ENCODE assay signal across 8 mouse cellular contexts in the genomic region with DNA sequence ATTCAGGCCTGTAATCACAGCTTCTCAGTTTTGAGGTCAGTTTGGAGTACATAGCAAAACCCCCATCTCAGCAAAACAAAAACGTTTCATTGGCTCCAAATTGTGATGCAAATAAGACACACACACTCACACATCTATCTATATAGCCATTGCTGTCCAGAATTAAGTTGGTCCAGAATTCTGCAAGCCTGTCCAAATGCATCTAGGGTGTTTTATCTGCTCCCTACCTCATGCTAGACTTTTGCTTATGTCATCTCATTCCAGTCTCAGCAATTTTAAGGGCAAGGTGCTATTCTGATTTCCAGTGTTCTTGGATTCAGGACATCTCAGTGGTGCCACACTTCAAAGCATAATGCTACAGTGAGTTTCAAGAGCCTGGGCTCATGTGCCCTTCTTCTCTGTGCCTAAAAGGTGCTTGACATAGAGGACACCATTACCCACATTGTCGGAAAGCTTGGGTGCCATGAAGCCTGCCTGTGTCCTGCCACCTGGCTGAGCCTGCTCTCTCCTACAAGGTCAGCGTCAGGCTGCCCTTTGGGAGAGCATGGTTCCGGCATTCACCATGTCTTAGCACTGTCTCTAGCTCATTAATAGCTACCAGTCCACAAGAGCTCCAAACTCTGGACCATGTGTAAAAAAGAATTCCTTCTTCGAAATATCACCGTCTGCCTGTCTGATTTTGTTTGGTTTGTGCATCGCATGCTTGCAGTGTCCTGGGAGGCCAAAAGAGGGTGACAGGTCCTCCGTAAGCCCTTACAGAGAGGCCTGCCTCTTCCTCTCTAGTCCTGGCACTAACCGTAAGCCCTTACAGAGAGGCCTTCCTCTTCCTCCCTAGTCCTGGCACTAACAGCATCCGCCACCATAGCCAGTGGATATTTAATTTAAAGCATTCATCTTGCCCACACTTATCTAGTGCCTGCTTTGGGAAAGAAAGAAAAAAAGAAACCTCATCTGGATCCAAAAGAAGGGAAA. TPM values are rescaled to one million over a fixed set of nuclear protein-coding genes. Genes with fewer than 3 reads are reported as not detected.
DNase-seq lines count a peak whose midpoint lies in the region; ATAC-seq and TF ChIP-seq lines count a peak whose summit lies in the region.

No protein-coding gene starts in this region.

- peak; percentile 42 to 45 for DNase-seq in spleen, postnatal 36 days (ENCODE audit: low spot score in 2 of 2)
- no peak for DNase-seq in spleen, adult 18-20 months
- DNase-seq in forebrain, postnatal 0 days: no peak
- DNase-seq in layer of hippocampus, adult 9-10 months (ENCODE audit: low spot score): no peak
- DNase-seq in cerebellum, adult 9-10 months: no peak

- H3K36me3 ChIP-seq in forebrain, postnatal 0 days (ENCODE audit: insufficient read depth): peaks cover 3% of the 10 kb centered on the region
- H3K36me3 ChIP-seq in liver, embryonic 12.5 days: peaks cover 29% of the 10 kb centered on the region
- 0 out of 2 replicates have a peak, but pooled peaks cover 7% of the 10 kb centered on the region for H3K36me3 ChIP-seq in stomach, embryonic 15.5 days

- WGBS in forebrain, postnatal 0 days: 76% methylated on average over 10 of the region's 10 CpGs
- WGBS in liver, embryonic 12.5 days (ENCODE audit: insufficient replicate concordance): 73% methylated on average over 10 of the region's 10 CpGs
- 74% methylated on average over 10 of the region's 10 CpGs for WGBS in stomach, embryonic 15.5 days

- peak overlapping the region; percentile 87; the same call in 1 of the 2 replicates for H3K4me2 ChIP-seq in forebrain, postnatal 0 days (ENCODE audit: low read depth)
- peak overlapping the region; percentile 79 for H3K4me2 ChIP-seq in liver, embryonic 12.5 days
- H3K4me2 ChIP-seq in stomach, embryonic 15.5 days: peak overlapping the region; percentile 75; the same call in 1 of the 2 replicates

- H3K27me3 ChIP-seq in forebrain, postnatal 0 days (ENCODE audit: insufficient read depth, low read length): no peaks in the 10 kb centered on the region
- H3K27me3 ChIP-seq in liver, embryonic 12.5 days (replicated peaks): no peaks in the 10 kb centered on the region
- H3K27me3 ChIP-seq in stomach, embryonic 15.5 days (replicated peaks): no peaks in the 10 kb centered on the region

- no peak overlapping the region for H3K9ac ChIP-seq in forebrain, postnatal 0 days
- peak overlapping the region; percentile 85 for H3K9ac ChIP-seq in liver, embryonic 12.5 days
- peak overlapping the region; percentile 46 for H3K9ac ChIP-seq in stomach, embryonic 15.5 days

- TF ChIP-seq CTCF in forebrain, postnatal 0 days (IDR thresholded peaks at IDR 0.05; ENCODE audit: low read depth): no peak

- peaks cover 23% of the 10 kb centered on the region for H3K4me1 ChIP-seq in forebrain, postnatal 0 days (ENCODE audit: insufficient read depth)
- peaks cover 56% of the 10 kb centered on the region for H3K4me1 ChIP-seq in liver, embryonic 12.5 days
- H3K4me1 ChIP-seq in stomach, embryonic 15.5 days: peaks cover 36% of the 10 kb centered on the region

- no peak for ATAC-seq in forebrain, postnatal 0 days
- no peak for ATAC-seq in liver, embryonic 12.5 days
- no peak for ATAC-seq in stomach, embryonic 15.5 days (ENCODE audit: insufficient read depth, low FRiP score, low read depth)
- no peak for ATAC-seq in cerebellum, adult (ENCODE audit: insufficient number of reproducible peaks, low FRiP score, low TSS enrichment)

- H3K9me3 ChIP-seq in forebrain, postnatal 0 days (ENCODE audit: low read length): no peaks in the 10 kb centered on the region
- no peaks in the 10 kb centered on the region for H3K9me3 ChIP-seq in liver, embryonic 12.5 days (replicated peaks)
- H3K9me3 ChIP-seq in stomach, embryonic 15.5 days: no peaks in the 10 kb centered on the region

- H3K4me3 ChIP-seq in forebrain, postnatal 0 days (ENCODE audit: low read depth, low read length): no peak overlapping the region
- H3K4me3 ChIP-seq in liver, embryonic 12.5 days: peak overlapping the region; percentile 72
- no peak overlapping the region; the same call in 1 of the 2 replicates for H3K4me3 ChIP-seq in stomach, embryonic 15.5 days (replicated peaks)

- H3K27ac ChIP-seq in forebrain, postnatal 0 days (ENCODE audit: low read depth, low read length): 0 out of 2 replicates have a peak overlapping the region, but pooled peaks have one; percentile 97
- peak overlapping the region; percentile 96 for H3K27ac ChIP-seq in liver, embryonic 12.5 days
- peak overlapping the region; percentile 98 for H3K27ac ChIP-seq in stomach, embryonic 15.5 days

RNA-seq across cellular contexts. Expression of a gene that starts 1.2 kb away (rescaled TPM):
- total RNA-seq in forebrain, postnatal 0 days (2014; rRNA removed): 64.4 and 75.0 TPM in 2 replicates
- 60.9 and 73.0 TPM in 2 replicates for polyA plus RNA-seq in forebrain, postnatal 0 days (2015; fragmentation: Nextera tagmentation; extraction: Ambion mirVana)
- 91.1 and 98.9 TPM in 2 replicates for polyA plus RNA-seq in liver, embryonic 12.5 days (2016; fragmentation: Nextera tagmentation; extraction: Ambion mirVana)
- 172 and 178 TPM in 2 replicates for polyA plus RNA-seq in stomach, embryonic 15.5 days (2015; fragmentation: Nextera tagmentation; extraction: Ambion mirVana)

RNA-seq across cellular contexts. Expression of a gene that starts 19.3 kb away (rescaled TPM):
- total RNA-seq in forebrain, postnatal 0 days (2014; rRNA removed): 96.4 and 114 TPM in 2 replicates
- polyA plus RNA-seq in forebrain, postnatal 0 days (2015; fragmentation: Nextera tagmentation; extraction: Ambion mirVana): 131 and 143 TPM in 2 replicates
- 157 TPM in 2 replicates for polyA plus RNA-seq in liver, embryonic 12.5 days (2016; fragmentation: Nextera tagmentation; extraction: Ambion mirVana)
- polyA plus RNA-seq in stomach, embryonic 15.5 days (2015; fragmentation: Nextera tagmentation; extraction: Ambion mirVana): 204 and 211 TPM in 2 replicates

RNA-seq across cellular contexts. Expression of a gene that starts 20.3 kb away (rescaled TPM):
- 0.24 and 0.31 TPM in 2 replicates for total RNA-seq in forebrain, postnatal 0 days (2014; rRNA removed)
- 0.17 TPM in 1 of 2 replicates, not detected in the other for polyA plus RNA-seq in forebrain, postnatal 0 days (2015; fragmentation: Nextera tagmentation; extraction: Ambion mirVana)
- 3.9 and 4.3 TPM in 2 replicates for polyA plus RNA-seq in liver, embryonic 12.5 days (2016; fragmentation: Nextera tagmentation; extraction: Ambion mirVana)
- 0.71 and 0.90 TPM in 2 replicates for polyA plus RNA-seq in stomach, embryonic 15.5 days (2015; fragmentation: Nextera tagmentation; extraction: Ambion mirVana)

RNA-seq across cellular contexts. Expression of a gene that starts 45.7 kb away (rescaled TPM):
- total RNA-seq in forebrain, postnatal 0 days (2014; rRNA removed): 30.9 and 33.2 TPM in 2 replicates
- 67.7 and 75.2 TPM in 2 replicates for polyA plus RNA-seq in forebrain, postnatal 0 days (2015; fragmentation: Nextera tagmentation; extraction: Ambion mirVana)
- 22.2 and 23.8 TPM in 2 replicates for polyA plus RNA-seq in liver, embryonic 12.5 days (2016; fragmentation: Nextera tagmentation; extraction: Ambion mirVana)
- 93.2 and 96.3 TPM in 2 replicates for polyA plus RNA-seq in stomach, embryonic 15.5 days (2015; fragmentation: Nextera tagmentation; extraction: Ambion mirVana)

Comparison
In these comparisons a context has a peak if more than half of its experiments do, and no peak if none do; other contexts are left out.
1. DNase-seq: peak in spleen, postnatal 36 days (2 of 2); none in spleen, adult 18-20 months (0 of 2), forebrain, postnatal 0 days (single experiment), layer of hippocampus, adult 9-10 months (single experiment) and cerebellum, adult 9-10 months (single experiment).
2. Peak in every context shown above with its lines, with median percentiles within 50 percentile points of each other: H3K27ac ChIP-seq and H3K4me2 ChIP-seq.